Mouse (Mus musculus) liver, adult 2 months (tissue): Measurements from ENCODE around the gene Ak9. TPM values are rescaled to one million over a fixed set of nuclear protein-coding genes. Genes with fewer than 3 reads are reported as not detected.
A peak's percentile ranks its signal among the peaks of the same experiment; 100 is the strongest.

Experiments
- DNase-seq: peaks from one replicate; pipeline ENCODE4 v3.0.0-alpha.2; 2011; ENCODE audit warnings: low read depth, low spot score; ENCODE audit errors: extremely low read depth
- H3K27ac ChIP-seq: fragments of 200-500 bp; replicated peaks from 2 replicates; pipeline ENCODE4 v1.5.1; 2012; ENCODE audit warnings: low read depth, mild to moderate bottlenecking, control low read depth, inconsistent platforms, low read length; ENCODE audit not compliant: insufficient read depth
- H3K27me3 ChIP-seq: fragments of 200-500 bp; 2 replicates; pipeline ENCODE4 v1.6.1; 2012; ENCODE audit warnings: mild to moderate bottlenecking, moderate library complexity, low read length, inconsistent platforms; ENCODE audit not compliant: control insufficient read depth, insufficient read depth
- H3K36me3 ChIP-seq: fragments of 200-500 bp; 2 replicates; pipeline ENCODE4 v1.6.1; 2012; ENCODE audit warnings: low read length, inconsistent platforms; ENCODE audit not compliant: control insufficient read depth, insufficient read depth
- H3K4me1 ChIP-seq: fragments of 200-500 bp; 2 replicates; pipeline ENCODE4 v1.6.1; 2011; ENCODE audit warnings: low read length; ENCODE audit not compliant: control insufficient read depth, insufficient read depth
- H3K4me3 ChIP-seq: fragments of 200-500 bp; 2 replicates; pipeline ENCODE4 v1.5.1; 2011; ENCODE audit warnings: low read depth, mild to moderate bottlenecking, control low read depth, low read length, moderate library complexity; ENCODE audit not compliant: insufficient read depth
- H3K79me2 ChIP-seq: fragments of 200-500 bp; 2 replicates; pipeline ENCODE4 v1.6.1; 2012; ENCODE audit warnings: inconsistent platforms, mild to moderate bottlenecking, low read length, moderate library complexity; ENCODE audit not compliant: control insufficient read depth, insufficient read depth
- H3K9ac ChIP-seq: fragments of 200-500 bp; 2 replicates; pipeline ENCODE4 v1.6.1; 2012; ENCODE audit warnings: low read depth, mild to moderate bottlenecking, control low read depth, inconsistent platforms, low read length
- CTCF ChIP-seq: fragments of 200-500 bp; IDR thresholded peaks from 2 replicates; pipeline ENCODE4 v1.5.1; 2011; ENCODE audit warnings: low read depth, low read length, control low read depth
- POLR2A ChIP-seq: fragments of 200-500 bp; IDR thresholded peaks from 2 replicates; pipeline ENCODE4 v1.6.1; 2011; ENCODE audit warnings: low read length, control low read depth; ENCODE audit not compliant: insufficient read depth; ENCODE audit errors: extremely low read depth
- WGBS: fragments of 180-500 bp; shearing (Covaris S2); methylation state at CpG from one replicate; pipeline ENCODE4 v1.1.7; 2018; 5-methylcytosine and 5-hydroxymethylcytosine counted together
- polyA plus RNA-seq: library from polyadenylated mRNA; depleted of rRNA; stranded (reverse); fragments of >200 nt; gene quantifications from 2 replicates; pipeline ENCODE4 v1.2.3, GENCODE M21; 2012
- total RNA-seq: library from RNA; depleted of rRNA; stranded (reverse); fragments of >200 nt; gene quantifications from 2 replicates; pipeline ENCODE4 v1.2.3, GENCODE M21; 2014

The Ak9 gene
- total and polyA plus RNA-seq, 2 experiments, result not detected

DNA sequence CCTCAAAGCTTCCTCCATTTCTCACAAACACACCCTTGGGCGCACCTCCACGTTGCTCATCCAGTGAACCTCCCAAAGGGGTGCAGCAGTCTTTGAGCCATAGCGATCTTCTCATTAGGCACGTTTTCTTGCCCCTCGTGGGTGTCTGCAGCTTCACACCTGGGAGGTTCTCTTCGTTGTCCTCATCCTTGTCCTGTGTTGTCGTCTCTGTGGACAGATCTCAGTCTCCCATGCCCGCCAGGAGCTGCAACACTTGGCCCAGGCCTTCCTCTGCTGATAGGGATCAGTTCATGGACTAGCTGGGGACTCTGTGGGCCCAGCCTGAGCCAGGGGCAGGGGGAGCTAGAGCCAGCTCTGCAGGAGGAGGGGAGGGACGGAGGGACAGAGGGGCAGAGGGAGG, 61.3 kb downstream of the Ak9 start:
- Histone ChIP-seq H3K36me3 (no peaks in the 10 kb centered on the region), H3K4me3 (no peak overlapping the region), H3K9ac (no peak overlapping the region), H3K27me3 (no peaks in the 10 kb centered on the region), H3K27ac (no peak overlapping the region), H3K79me2 (no peaks in the 10 kb centered on the region), H3K4me1 (no peaks in the 10 kb centered on the region)
- TF ChIP-seq POLR2A (no peak), CTCF (no peak)
- no peak for DNase-seq
- 87% methylated on average over 9 of the region's 9 CpGs for WGBS

- TF ChIP-seq POLR2A (no peak), CTCF (no peak)
- no peaks in the 10 kb centered on the region for H3K79me2 ChIP-seq
- DNase-seq, result no peak
- 74% methylated on average over 12 of the region's 12 CpGs for WGBS
- H3K36me3 ChIP-seq, result no peaks in the 10 kb centered on the region
- H3K4me3 ChIP-seq, result no peak overlapping the region
- no peak overlapping the region for H3K9ac ChIP-seq
- H3K27me3 ChIP-seq, result no peaks in the 10 kb centered on the region
- H3K27ac ChIP-seq, result no peak overlapping the region
- no peaks in the 10 kb centered on the region for H3K4me1 ChIP-seq
Observed at GRCm38 (mm10) chr10:41380466-41380865, 76.7 kb downstream of the Ak9 start.

DNA sequence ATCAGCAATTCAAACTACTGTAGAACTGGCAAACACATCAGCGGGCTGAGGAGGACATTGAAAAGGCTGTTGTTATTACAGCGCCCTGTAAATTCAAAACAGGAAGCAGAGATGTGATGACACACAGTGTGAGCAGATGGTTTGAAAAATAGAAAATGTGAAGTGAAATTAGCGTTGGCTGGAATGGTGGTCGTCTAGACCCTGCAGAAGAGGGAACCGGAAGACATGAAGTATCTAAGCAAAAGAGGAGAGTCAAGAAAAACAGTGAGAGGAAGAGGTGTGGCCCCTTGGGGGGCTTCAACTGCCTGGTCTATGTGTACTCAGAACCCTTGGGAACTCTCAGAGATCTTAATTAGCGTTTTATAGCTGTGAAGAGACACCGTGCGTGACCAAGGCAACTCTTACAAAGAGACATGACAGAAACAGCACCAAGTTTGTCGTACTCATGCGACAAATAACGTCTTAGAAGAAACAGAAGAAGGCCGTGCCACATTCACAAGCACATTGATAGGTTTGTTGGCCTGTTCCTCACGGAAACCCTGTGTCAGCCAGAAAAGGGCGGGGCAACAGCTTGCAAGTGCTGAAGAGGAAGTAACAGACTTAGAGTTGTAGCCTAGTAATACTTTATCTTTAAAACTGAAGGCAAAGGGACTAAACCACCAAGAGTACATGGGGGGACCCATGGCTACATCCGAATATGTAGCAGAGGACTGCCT, 81.9 kb downstream of the Ak9 start:
- Histone ChIP-seq H3K27me3 (no peaks in the 10 kb centered on the region), H3K4me1 (no peaks in the 10 kb centered on the region), H3K4me3 (no peak overlapping the region), H3K27ac (0 out of 2 replicates have a peak overlapping the region, but pooled peaks have one; percentile 23), H3K9ac (no peak overlapping the region), H3K79me2 (no peaks in the 10 kb centered on the region), H3K36me3 (no peaks in the 10 kb centered on the region)
- WGBS, result 70% methylated on average over 15 of the region's 15 CpGs
- peak; percentile 39 for DNase-seq
- TF ChIP-seq CTCF, result no peak
- no peak for TF ChIP-seq POLR2A

DNA sequence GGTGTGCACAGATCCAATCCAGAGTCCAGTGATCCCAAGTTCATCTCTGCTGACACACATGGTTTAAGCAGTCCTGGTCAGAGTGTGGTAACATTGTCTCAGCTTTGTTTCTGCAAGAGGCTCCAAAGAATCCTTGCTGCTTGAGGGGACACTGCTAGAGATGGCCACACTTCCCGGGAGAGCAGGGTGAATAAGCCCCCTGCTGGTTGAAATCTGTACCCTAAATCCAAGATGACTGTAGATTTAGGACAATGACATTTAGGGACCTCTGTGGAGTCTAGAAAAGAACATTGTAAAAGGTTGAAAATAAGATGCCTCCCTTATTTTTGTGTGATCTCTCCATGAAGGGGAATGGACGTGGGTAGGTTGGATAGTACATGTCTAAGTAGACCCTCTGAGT, 89.8 kb downstream of the Ak9 start:
- no peak overlapping the region for H3K9ac ChIP-seq
- no peaks in the 10 kb centered on the region for H3K4me1 ChIP-seq
- no peak for DNase-seq
- H3K4me3 ChIP-seq, result no peak overlapping the region
- no peaks in the 10 kb centered on the region for H3K79me2 ChIP-seq
- WGBS, result 53% methylated on average over 2 of the region's 2 CpGs
- no peaks in the 10 kb centered on the region; the same call in 1 of the 2 replicates for H3K27me3 ChIP-seq
- peak; percentile 10; the same call in 1 of the 2 replicates for TF ChIP-seq CTCF
- no peak for TF ChIP-seq POLR2A
- no peaks in the 10 kb centered on the region for H3K36me3 ChIP-seq
- no peak overlapping the region for H3K27ac ChIP-seq

GRCm38 (mm10) chr10:41401097-41401496, 97.3 kb downstream of the Ak9 start:
- TF ChIP-seq POLR2A (no peak), CTCF (no peak)
- no peaks in the 10 kb centered on the region for H3K27me3 ChIP-seq
- H3K9ac ChIP-seq, result no peak overlapping the region
- no peaks in the 10 kb centered on the region for H3K36me3 ChIP-seq
- DNase-seq, result no peak
- H3K4me3 ChIP-seq, result no peak overlapping the region
- H3K27ac ChIP-seq, result no peak overlapping the region
- H3K79me2 ChIP-seq, result no peaks in the 10 kb centered on the region
- H3K4me1 ChIP-seq, result no peaks in the 10 kb centered on the region
- WGBS, result 91% methylated on average over 3 of the region's 3 CpGs

DNA sequence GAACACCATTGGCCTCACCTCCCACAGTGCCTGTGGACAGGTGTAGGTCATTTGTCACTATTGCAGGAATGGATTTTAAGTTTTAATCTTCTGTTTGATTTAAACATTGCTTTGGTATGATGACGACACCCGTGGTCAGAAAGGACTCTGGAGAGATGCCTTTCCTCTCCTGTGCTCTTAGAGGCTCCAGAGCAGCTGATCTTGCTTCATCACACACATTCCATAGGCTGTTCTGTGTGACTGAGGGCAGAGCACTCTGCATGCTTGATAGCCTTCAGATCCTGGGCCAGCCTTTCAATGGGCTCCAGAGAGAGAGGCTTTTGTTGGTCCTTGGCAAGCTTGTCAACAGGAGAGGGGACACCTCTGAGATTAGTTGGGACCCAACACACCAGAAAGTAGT, 99.6 kb downstream of the Ak9 start:
- 67% methylated on average over 2 of the region's 2 CpGs for WGBS
- Histone ChIP-seq H3K79me2 (no peaks in the 10 kb centered on the region), H3K4me3 (no peak overlapping the region), H3K27ac (no peak overlapping the region), H3K9ac (no peak overlapping the region), H3K27me3 (no peaks in the 10 kb centered on the region), H3K36me3 (no peaks in the 10 kb centered on the region), H3K4me1 (no peaks in the 10 kb centered on the region)
- DNase-seq, result no peak
- TF ChIP-seq CTCF (no peak), POLR2A (no peak)
